Mouse (Mus musculus) left cerebral cortex, postnatal 25 days (tissue): ENCODE data around the gene Crlf1. TPM values are rescaled to one million over a fixed set of nuclear protein-coding genes. Genes with fewer than 3 reads are reported as not detected.

Experiments used
- DNase-seq, 2 experiments: peaks; one replicate each; pipeline ENCODE4 v3.0.0; 2022; ENCODE audit warnings: low spot score in 2 of 2, mixed read lengths in 1 of 2
- intact Hi-C: fragments of 180-260 bp; cut with DNase I; formaldehyde crosslinking; loops from one replicate; pipeline ENCODE4 v1.15.1; 2025
- total RNA-seq, 2 experiments: library from RNA; stranded (reverse); gene quantifications; 2 replicates each; pipeline ENCODE4 v1.2.3; 2021

Gene Crlf1
- 1 to 10 TPM; 2.3 to 3.5 TPM for total RNA-seq

GRCm38 (mm10) chr8:70492664-70493640 lies at the start of gene Crlf1:
Gene Crlf1, plus strand, starts transcription at chr8:70493158.
- intact Hi-C loops: no loop called here

GRCm38 (mm10) chr8:70443326-70443725 lies 49.6 kb upstream of the Crlf1 start:
- DNase-seq: no peak
- intact Hi-C loops: no loop called here

More at GRCm38 (mm10) chr8:70492664-70493640, at the start of gene Crlf1:
- DNase-seq: no peak

- DNase-seq: no peak
- intact Hi-C loops: no loop called here
These were observed 47.0 kb upstream of the Crlf1 start for GRCm38 (mm10) chr8:70445988-70446387.

- DNase-seq: peak in 1 of 2 experiments; percentile 56
- intact Hi-C loops: no loop called here
These were observed 45.1 kb upstream of the Crlf1 start for GRCm38 (mm10) chr8:70447639-70448420.

GRCm38 (mm10) chr8:70452196-70452966 lies 40.6 kb upstream of the Crlf1 start:
- DNase-seq: peak in 1 of 2 experiments; percentile 82
- intact Hi-C loops: loop anchor here (5.0 kb wide), 1 partner anchor 35 kb away; no protein-coding TSS in a partner anchor

GRCm38 (mm10) chr8:70453852-70454251 lies 39.1 kb upstream of the Crlf1 start:
- intact Hi-C loops: loop anchor here (5.0 kb wide), 1 partner anchor 37 kb away; no protein-coding TSS in a partner anchor
- DNase-seq: peak in 1 of 2 experiments; percentile 85

GRCm38 (mm10) chr8:70456996-70457395 lies 36.0 kb upstream of the Crlf1 start:
- no peak for DNase-seq
- intact Hi-C loops: no loop called here

GRCm38 (mm10) chr8:70457882-70458281 lies 35.1 kb upstream of the Crlf1 start:
- intact Hi-C loops: no loop called here
- no peak for DNase-seq

- no peak for DNase-seq
- intact Hi-C loops: no loop called here
These were observed 34.5 kb upstream of the Crlf1 start for GRCm38 (mm10) chr8:70458462-70458861.

- DNase-seq: no peak
- intact Hi-C loops: no loop called here
These were observed 33.3 kb upstream of the Crlf1 start for GRCm38 (mm10) chr8:70459636-70460035.

GRCm38 (mm10) chr8:70460199-70460598 lies 32.8 kb upstream of the Crlf1 start:
- no peak for DNase-seq
- intact Hi-C loops: no loop called here

GRCm38 (mm10) chr8:70460606-70461005 lies 32.4 kb upstream of the Crlf1 start:
- peak in 1 of 2 experiments; percentile 48 for DNase-seq
- intact Hi-C loops: no loop called here

GRCm38 (mm10) chr8:70461765-70462515 lies 31.0 kb upstream of the Crlf1 start:
- intact Hi-C loops: no loop called here

GRCm38 (mm10) chr8:70462516-70462813 lies 30.5 kb upstream of the Crlf1 start:
- intact Hi-C loops: no loop called here
- peak in 1 of 2 experiments; percentile 72 for DNase-seq

More at GRCm38 (mm10) chr8:70461765-70462515, 31.0 kb upstream of the Crlf1 start:
- DNase-seq: no peak

GRCm38 (mm10) chr8:70463306-70463705 lies 29.7 kb upstream of the Crlf1 start:
- peak; percentile 62 to 90 for DNase-seq
- intact Hi-C loops: loop anchor here (1.0 kb wide), 1 partner anchor 45 kb away; no protein-coding TSS in a partner anchor

- intact Hi-C loops: no loop called here
- DNase-seq: no peak
These were observed 28.8 kb upstream of the Crlf1 start for GRCm38 (mm10) chr8:70464162-70464561.

GRCm38 (mm10) chr8:70465701-70466100 lies 27.3 kb upstream of the Crlf1 start:
- no peak for DNase-seq
- intact Hi-C loops: no loop called here

GRCm38 (mm10) chr8:70466305-70466704 lies 26.7 kb upstream of the Crlf1 start:
- DNase-seq: no peak
- intact Hi-C loops: no loop called here

GRCm38 (mm10) chr8:70466771-70467170 lies 26.2 kb upstream of the Crlf1 start:
- no peak for DNase-seq
- intact Hi-C loops: no loop called here
